Mouse (Mus musculus) thymus, postnatal 10 days (tissue): Measurements from ENCODE around the gene Acadm.

Source experiments
- DNase-seq, 2 experiments: peaks; one replicate each; pipeline ENCODE4 v3.0.0; 2021; ENCODE audit warnings: low spot score in 2 of 2

Gene Acadm

DNA sequence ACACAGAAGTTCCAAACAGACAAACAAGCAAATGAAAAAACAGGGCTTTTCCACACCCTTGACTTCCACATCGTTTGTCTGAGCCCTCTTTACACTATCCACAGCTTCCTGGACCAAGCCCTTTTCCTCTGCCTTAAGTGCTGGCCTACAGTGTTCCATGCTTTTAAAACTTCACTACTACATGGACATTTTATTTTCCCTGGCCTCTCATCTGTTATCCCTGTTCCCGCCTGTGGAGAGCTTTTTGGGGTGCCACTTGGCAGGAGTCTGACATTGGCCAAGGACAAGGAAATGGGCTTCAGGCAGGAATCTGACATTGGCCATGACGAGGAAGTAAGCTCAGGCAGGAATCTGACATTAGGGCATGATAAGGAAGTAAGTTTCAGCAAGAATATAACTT, 41.8 kb downstream of the Acadm start:
- DNase-seq = no peak

DNA sequence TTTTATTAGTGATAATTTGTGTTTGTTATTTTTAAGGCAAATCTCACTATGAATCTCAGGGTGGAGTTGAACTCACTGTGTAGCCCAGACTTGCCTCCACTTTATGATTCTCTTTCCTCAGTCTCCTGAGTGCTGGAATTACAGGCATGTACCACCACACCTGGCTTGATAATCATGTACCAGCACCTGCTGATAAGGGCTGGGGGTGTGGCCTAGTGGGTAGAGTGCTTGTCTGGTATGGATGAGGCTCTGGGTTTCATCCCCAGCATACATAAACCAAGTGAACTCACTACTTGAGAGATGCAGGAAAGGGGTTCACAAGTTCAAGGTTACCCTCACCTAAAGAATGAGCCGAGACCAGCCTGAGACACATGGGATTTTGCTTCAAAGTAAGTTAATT, 42.5 kb downstream of the Acadm start:
- DNase-seq = peak in 1 of 2 experiments; percentile 7

DNA sequence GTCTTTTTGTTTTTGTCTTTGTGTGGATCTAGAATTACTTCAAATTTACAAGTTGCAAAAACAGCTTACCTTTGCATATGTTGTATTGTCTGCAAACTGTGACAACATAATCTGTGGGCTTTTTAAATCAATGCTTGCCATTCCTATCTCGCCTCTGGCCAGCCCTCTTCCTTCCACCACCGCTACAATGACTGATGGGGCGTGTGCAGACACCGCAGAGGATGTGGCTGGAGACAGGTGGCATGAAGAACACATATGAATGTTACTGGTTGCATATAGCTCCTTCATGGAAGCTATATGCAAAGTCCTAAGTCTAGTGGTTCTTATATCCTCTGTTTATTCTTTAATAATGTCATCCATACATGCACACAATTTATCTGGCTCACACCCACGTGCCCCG, 47.2 kb downstream of the Acadm start:
- peak; percentile 25 to 29 for DNase-seq

DNA sequence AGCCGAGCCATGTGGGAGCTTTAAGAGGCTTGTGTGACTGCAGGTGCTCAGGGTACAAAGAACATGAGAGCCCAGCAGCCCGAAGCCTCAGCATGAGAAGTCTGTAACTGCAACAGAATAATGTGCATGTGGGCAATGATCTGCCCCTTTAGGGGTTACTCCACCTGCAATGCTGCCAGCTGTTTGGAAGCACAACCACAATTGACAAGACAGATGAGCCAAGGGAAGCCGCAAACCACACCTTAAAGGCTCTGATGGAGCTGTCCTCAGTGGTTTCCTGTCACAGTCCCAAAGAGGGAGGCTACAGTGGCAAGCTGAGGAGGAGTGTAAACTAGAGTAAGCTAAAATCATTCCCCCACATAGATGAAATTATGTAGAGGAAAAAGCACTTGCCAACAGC, 49.0 kb downstream of the Acadm start:
- DNase-seq = peak; percentile 81 to 83

DNA sequence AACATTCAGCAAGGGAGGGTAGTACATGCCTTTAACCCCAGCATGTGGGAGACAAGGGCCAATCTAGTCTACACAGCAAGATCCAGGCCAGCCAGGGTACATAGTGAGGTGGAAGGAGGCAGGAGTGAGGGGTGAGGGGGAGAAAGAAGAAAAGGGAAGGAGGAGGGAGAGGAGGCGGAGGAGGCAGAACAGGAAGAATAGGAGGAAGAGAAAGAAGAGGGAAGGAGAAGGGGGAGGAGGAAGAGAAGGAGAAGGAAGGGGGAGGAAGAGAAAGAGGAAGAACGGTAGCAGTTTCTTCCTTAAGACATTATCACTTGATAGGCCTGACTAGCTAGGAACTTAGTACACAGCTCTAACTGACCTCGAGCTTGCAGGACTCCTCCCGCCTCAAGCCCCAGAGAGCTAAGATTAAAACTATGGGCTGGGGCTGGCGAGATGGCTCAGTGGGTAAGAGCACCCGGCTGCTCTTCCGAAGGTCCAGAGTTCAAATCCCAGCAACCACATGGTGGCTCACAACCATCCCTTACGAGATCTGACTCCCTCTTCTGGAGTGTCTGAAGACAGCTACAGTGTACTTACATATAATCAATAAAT, 55.1 kb downstream of the Acadm start:
- no peak for DNase-seq

DNA sequence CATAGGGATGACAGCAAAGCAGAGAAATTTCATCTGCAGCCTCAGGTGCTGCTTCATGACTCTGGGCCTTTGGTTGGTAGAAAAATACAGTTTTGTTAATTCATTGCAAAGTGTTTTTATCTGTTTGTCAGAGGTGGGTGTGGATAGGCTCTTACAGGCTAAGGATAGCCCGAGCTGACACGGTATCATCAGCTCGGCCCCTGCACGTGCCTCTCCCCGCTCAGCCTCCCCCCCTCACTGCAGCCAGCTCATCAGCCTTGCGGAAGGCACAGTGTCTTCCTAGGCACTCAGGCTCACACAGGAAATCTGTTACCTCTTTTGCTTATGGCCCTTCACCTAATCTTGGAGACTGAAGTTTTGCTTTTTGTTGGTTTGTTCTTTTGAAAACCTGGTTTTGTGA, 56.3 kb downstream of the Acadm start:
- no peak for DNase-seq

DNA sequence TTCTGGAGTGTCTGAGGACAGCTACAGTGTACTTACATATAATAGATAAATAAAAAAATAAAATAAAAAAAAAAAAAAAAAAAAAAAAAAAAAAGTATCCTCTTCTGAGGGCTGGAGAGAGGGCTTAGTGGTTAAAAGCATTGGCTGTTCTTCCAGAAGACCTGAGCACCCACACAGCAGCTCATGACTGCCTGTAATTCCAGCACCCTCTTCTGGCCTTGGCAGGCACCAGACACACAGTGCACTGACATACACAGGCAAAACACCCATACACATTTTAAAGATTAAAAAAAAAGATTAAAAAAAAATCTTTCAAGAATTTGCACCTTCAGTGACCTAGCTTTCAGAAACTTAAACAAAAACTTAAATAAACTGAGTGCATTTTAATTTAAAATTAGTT, 58.1 kb downstream of the Acadm start:
- no peak for DNase-seq
